Mouse (Mus musculus) lung, postnatal 0 days (tissue): ENCODE measurements around the gene Gjd3.

Experiments
- CTCF ChIP-seq: IDR thresholded peaks from 2 replicates; pipeline ENCODE4 v1.5.1; 2016; ENCODE audit warnings: antibody characterized with exemption, mild to moderate bottlenecking
- EP300 ChIP-seq: IDR thresholded peaks from 2 replicates; pipeline ENCODE4 v1.6.1; 2016; ENCODE audit warnings: antibody characterized with exemption, mild to moderate bottlenecking, control low read depth

- TF ChIP-seq EP300 (no peak), CTCF (no peak)
Observed at GRCm38 (mm10) chr11:99013856-99014255, 31.0 kb upstream of the Gjd3 start.
